Mouse (Mus musculus): Measurements from ENCODE around the gene Clpx. TPM values are rescaled to one million over a fixed set of nuclear protein-coding genes. Genes with fewer than 3 reads are reported as not detected.

Clpx gene
- polyA plus RNA-seq, 1 experiment from 2014 or later = 52.9 TPM

- no peak for ATAC-seq (ENCODE audit: insufficient number of reproducible peaks, insufficient read depth, low FRiP score, low read depth)
- Histone ChIP-seq H3K4me2 (ENCODE audit: low read length) (peak overlapping the region; percentile 84), H3K36me3 (ENCODE audit: control insufficient read depth, insufficient read depth, low read length) (no peaks in the 10 kb centered on the region), H3K9me3 (ENCODE audit: control insufficient read depth, low read length) (peaks cover 6% of the 10 kb centered on the region; the same call in 1 of the 2 replicates), H3K27me3 (ENCODE audit: control insufficient read depth, insufficient read depth, low read length) (no peaks in the 10 kb centered on the region), H3K27ac (replicated peaks in 1 of 2; ENCODE audit: control insufficient read depth in 1 of 2, insufficient read depth in 1 of 2, low read depth in 2 of 2, low read length in 2 of 2) (peak overlapping the region; percentile 88 to 98), H3K9ac (ENCODE audit: low read length) (peak overlapping the region; percentile 97), H3K4me3 (ENCODE audit: control insufficient read depth in 1 of 2, insufficient read depth in 1 of 2, low read depth in 1 of 2, low read length in 2 of 2) (peak overlapping the region; percentile 73 to 100), H3K4me1 (ENCODE audit: control insufficient read depth in 2 of 2, insufficient read depth in 2 of 2, low read length in 2 of 2) (peaks cover 0 to 25% of the 10 kb centered on the region in 2 experiments; a peak in 3 of 4 replicates)
- WGBS = 19% methylated on average over 8 of the region's 8 CpGs
Observed at GRCm38 (mm10) chr9:65347112-65347850, 53.2 kb downstream of the Clpx start.

- H3K36me3 ChIP-seq (ENCODE audit: control insufficient read depth, insufficient read depth, low read length) = peaks cover 43% of the 10 kb centered on the region
- H3K4me1 ChIP-seq (ENCODE audit: control insufficient read depth in 2 of 2, insufficient read depth in 2 of 2, low read length in 2 of 2) = peaks cover 0 to 12% of the 10 kb centered on the region in 2 experiments; a peak in 2 of 4 replicates
- WGBS = 78% methylated on average over 5 of the region's 5 CpGs
- H3K4me3 ChIP-seq (ENCODE audit: control insufficient read depth in 1 of 2, insufficient read depth in 1 of 2, low read depth in 1 of 2, low read length in 2 of 2) = no peak overlapping the region
- H3K9ac ChIP-seq (ENCODE audit: low read length) = no peak overlapping the region
- no peaks in the 10 kb centered on the region for H3K27me3 ChIP-seq (ENCODE audit: control insufficient read depth, insufficient read depth, low read length)
- no peak overlapping the region for H3K4me2 ChIP-seq (ENCODE audit: low read length)
- no peak overlapping the region for H3K27ac ChIP-seq (replicated peaks in 1 of 2; ENCODE audit: control insufficient read depth in 1 of 2, insufficient read depth in 1 of 2, low read depth in 2 of 2, low read length in 2 of 2)
- no peak for ATAC-seq (ENCODE audit: insufficient number of reproducible peaks, insufficient read depth, low FRiP score, low read depth)
- H3K9me3 ChIP-seq (ENCODE audit: control insufficient read depth, low read length) = no peaks in the 10 kb centered on the region
Observed at GRCm38 (mm10) chr9:65353251-65353650, 59.2 kb downstream of the Clpx start.

- Histone ChIP-seq H3K9ac (ENCODE audit: low read length) (no peak overlapping the region), H3K9me3 (ENCODE audit: control insufficient read depth, low read length) (no peaks in the 10 kb centered on the region), H3K27me3 (ENCODE audit: control insufficient read depth, insufficient read depth, low read length) (no peaks in the 10 kb centered on the region), H3K27ac (replicated peaks in 1 of 2; ENCODE audit: control insufficient read depth in 1 of 2, insufficient read depth in 1 of 2, low read depth in 2 of 2, low read length in 2 of 2) (no peak overlapping the region), H3K36me3 (ENCODE audit: control insufficient read depth, insufficient read depth, low read length) (peaks cover 76% of the 10 kb centered on the region), H3K4me1 (ENCODE audit: control insufficient read depth in 2 of 2, insufficient read depth in 2 of 2, low read length in 2 of 2) (peaks cover 6 to 13% of the 10 kb centered on the region in 2 experiments), H3K4me2 (ENCODE audit: low read length) (no peak overlapping the region), H3K4me3 (ENCODE audit: control insufficient read depth in 1 of 2, insufficient read depth in 1 of 2, low read depth in 1 of 2, low read length in 2 of 2) (no peak overlapping the region)
- no peak for ATAC-seq (ENCODE audit: insufficient number of reproducible peaks, insufficient read depth, low FRiP score, low read depth)
- WGBS = 75% methylated on average over 7 of the region's 7 CpGs
Observed at GRCm38 (mm10) chr9:65356561-65356960, 62.5 kb downstream of the Clpx start.

- Histone ChIP-seq H3K36me3 (ENCODE audit: control insufficient read depth, insufficient read depth, low read length) (peaks cover 79% of the 10 kb centered on the region), H3K4me1 (ENCODE audit: control insufficient read depth in 2 of 2, insufficient read depth in 2 of 2, low read length in 2 of 2) (peaks cover 6 to 13% of the 10 kb centered on the region in 2 experiments), H3K9me3 (ENCODE audit: control insufficient read depth, low read length) (no peaks in the 10 kb centered on the region), H3K27me3 (ENCODE audit: control insufficient read depth, insufficient read depth, low read length) (no peaks in the 10 kb centered on the region), H3K9ac (ENCODE audit: low read length) (no peak overlapping the region), H3K27ac (replicated peaks in 1 of 2; ENCODE audit: control insufficient read depth in 1 of 2, insufficient read depth in 1 of 2, low read depth in 2 of 2, low read length in 2 of 2) (no peak overlapping the region), H3K4me3 (ENCODE audit: control insufficient read depth in 1 of 2, insufficient read depth in 1 of 2, low read depth in 1 of 2, low read length in 2 of 2) (no peak overlapping the region), H3K4me2 (ENCODE audit: low read length) (no peak overlapping the region)
- 97% methylated on average over 2 of the region's 2 CpGs for WGBS
- ATAC-seq (ENCODE audit: insufficient number of reproducible peaks, insufficient read depth, low FRiP score, low read depth) = no peak
Observed at GRCm38 (mm10) chr9:65356971-65357370, 62.9 kb downstream of the Clpx start.

GRCm38 (mm10) chr9:65358956-65359480, 65.0 kb downstream of the Clpx start:
- Histone ChIP-seq H3K36me3 (ENCODE audit: control insufficient read depth, insufficient read depth, low read length) (peaks cover 78% of the 10 kb centered on the region), H3K27me3 (ENCODE audit: control insufficient read depth, insufficient read depth, low read length) (no peaks in the 10 kb centered on the region), H3K9me3 (ENCODE audit: control insufficient read depth, low read length) (no peaks in the 10 kb centered on the region), H3K4me1 (ENCODE audit: control insufficient read depth in 2 of 2, insufficient read depth in 2 of 2, low read length in 2 of 2) (peaks cover 10 to 20% of the 10 kb centered on the region in 2 experiments), H3K27ac (replicated peaks in 1 of 2; ENCODE audit: control insufficient read depth in 1 of 2, insufficient read depth in 1 of 2, low read depth in 2 of 2, low read length in 2 of 2) (peak overlapping the region; percentile 61 to 76), H3K9ac (ENCODE audit: low read length) (0 out of 2 replicates have a peak overlapping the region, but pooled peaks have one; percentile 1), H3K4me3 (ENCODE audit: control insufficient read depth in 1 of 2, insufficient read depth in 1 of 2, low read depth in 1 of 2, low read length in 2 of 2) (no peak overlapping the region), H3K4me2 (ENCODE audit: low read length) (peak overlapping the region; percentile 13; the same call in 1 of the 2 replicates)
- WGBS = 35% methylated on average over 1 of the region's 1 CpGs
- ATAC-seq (ENCODE audit: insufficient number of reproducible peaks, insufficient read depth, low FRiP score, low read depth) = no peak

- no peak within 1 kb of the TSS for H3K4me2 ChIP-seq (ENCODE audit: low read length)
- peak within 1 kb of the TSS in 1 of 2 experiments; percentile 14; a peak in 1 of 4 replicates for H3K27ac ChIP-seq (replicated peaks in 1 of 2; ENCODE audit: control insufficient read depth in 1 of 2, insufficient read depth in 1 of 2, low read depth in 2 of 2, low read length in 2 of 2)
- 80% methylated on average over 16 of the region's 16 CpGs for WGBS
- peaks cover 59% of the 10 kb centered on the region for H3K36me3 ChIP-seq (ENCODE audit: control insufficient read depth, insufficient read depth, low read length)
- no peak within 1 kb of the TSS for H3K9ac ChIP-seq (ENCODE audit: low read length)
- H3K4me3 ChIP-seq (ENCODE audit: control insufficient read depth in 1 of 2, insufficient read depth in 1 of 2, low read depth in 1 of 2, low read length in 2 of 2) = no peak within 1 kb of the TSS
- H3K9me3 ChIP-seq (ENCODE audit: control insufficient read depth, low read length) = no peaks in the 10 kb centered on the region
- H3K4me1 ChIP-seq (ENCODE audit: control insufficient read depth in 2 of 2, insufficient read depth in 2 of 2, low read length in 2 of 2) = peaks cover 11 to 24% of the 10 kb centered on the region in 2 experiments
- ATAC-seq (ENCODE audit: insufficient number of reproducible peaks, insufficient read depth, low FRiP score, low read depth) = no peak
- no peaks in the 10 kb centered on the region for H3K27me3 ChIP-seq (ENCODE audit: control insufficient read depth, insufficient read depth, low read length)
Observed at GRCm38 (mm10) chr9:65360641-65361448, 66.8 kb downstream of the Clpx start, which contains the start of gene Ubap1l. TSS of gene Ubap1l (plus strand) at chr9:65361041.

GRCm38 (mm10) chr9:65363684-65364083, 69.6 kb downstream of the Clpx start:
- H3K4me3 ChIP-seq (ENCODE audit: control insufficient read depth in 1 of 2, insufficient read depth in 1 of 2, low read depth in 1 of 2, low read length in 2 of 2) = no peak overlapping the region
- H3K4me2 ChIP-seq (ENCODE audit: low read length) = peak overlapping the region; percentile 23
- H3K27me3 ChIP-seq (ENCODE audit: control insufficient read depth, insufficient read depth, low read length) = no peaks in the 10 kb centered on the region
- H3K9me3 ChIP-seq (ENCODE audit: control insufficient read depth, low read length) = no peaks in the 10 kb centered on the region
- peak; percentile 74; the same call in 1 of the 2 replicates for ATAC-seq (ENCODE audit: insufficient number of reproducible peaks, insufficient read depth, low FRiP score, low read depth)
- no peak overlapping the region for H3K9ac ChIP-seq (ENCODE audit: low read length)
- WGBS = 25% methylated on average over 9 of the region's 9 CpGs
- H3K4me1 ChIP-seq (ENCODE audit: control insufficient read depth in 2 of 2, insufficient read depth in 2 of 2, low read length in 2 of 2) = peaks cover 9 to 20% of the 10 kb centered on the region in 2 experiments
- H3K36me3 ChIP-seq (ENCODE audit: control insufficient read depth, insufficient read depth, low read length) = peaks cover 34% of the 10 kb centered on the region
- 0 out of 4 replicates have a peak overlapping the region, but pooled peaks of 1 of the 2 experiments have one; percentile 30 for H3K27ac ChIP-seq (replicated peaks in 1 of 2; ENCODE audit: control insufficient read depth in 1 of 2, insufficient read depth in 1 of 2, low read depth in 2 of 2, low read length in 2 of 2)
